Mouse (Mus musculus) heart, adult 11 months (tissue): ENCODE measurements at regions not wholly inside any gene's neighbourhood (a gene's known extent, or its start where the extent isn't known, plus 50 kb on each side); places are given as distances from the start of the nearest gene placed in this dataset.
A peak's percentile ranks its signal among the peaks of the same experiment; 100 is the strongest.
"Not testable (repeated sequence)": the region's sequence is repeated elsewhere in the genome, so short reads cannot be mapped to it uniquely, and the experiment has no call there.

Experiments
- DNase-seq: peaks from one replicate; pipeline ENCODE4 v3.0.0; 2022

DNA sequence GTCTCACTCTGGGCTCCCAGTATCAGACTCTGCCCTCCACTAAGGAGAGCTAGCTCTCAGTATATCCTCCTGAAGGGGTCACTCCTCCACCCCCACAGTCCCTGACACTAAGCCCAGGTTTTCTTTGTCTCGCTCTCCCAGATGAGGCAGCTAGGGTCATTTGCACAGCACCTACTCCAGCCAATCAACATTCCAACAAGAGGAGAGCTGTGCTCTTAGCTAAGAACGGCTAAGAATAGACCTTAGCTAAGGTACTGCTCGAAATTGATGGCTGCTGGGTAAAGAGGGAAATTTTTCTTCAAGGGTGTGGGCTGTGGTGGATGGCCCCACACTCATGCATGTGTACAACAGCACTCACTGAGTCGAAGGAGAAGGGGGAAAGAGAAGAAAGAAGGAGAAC lies 86.3 kb upstream of the Nt5e start:
- DNase-seq, result peak; percentile 89

DNA sequence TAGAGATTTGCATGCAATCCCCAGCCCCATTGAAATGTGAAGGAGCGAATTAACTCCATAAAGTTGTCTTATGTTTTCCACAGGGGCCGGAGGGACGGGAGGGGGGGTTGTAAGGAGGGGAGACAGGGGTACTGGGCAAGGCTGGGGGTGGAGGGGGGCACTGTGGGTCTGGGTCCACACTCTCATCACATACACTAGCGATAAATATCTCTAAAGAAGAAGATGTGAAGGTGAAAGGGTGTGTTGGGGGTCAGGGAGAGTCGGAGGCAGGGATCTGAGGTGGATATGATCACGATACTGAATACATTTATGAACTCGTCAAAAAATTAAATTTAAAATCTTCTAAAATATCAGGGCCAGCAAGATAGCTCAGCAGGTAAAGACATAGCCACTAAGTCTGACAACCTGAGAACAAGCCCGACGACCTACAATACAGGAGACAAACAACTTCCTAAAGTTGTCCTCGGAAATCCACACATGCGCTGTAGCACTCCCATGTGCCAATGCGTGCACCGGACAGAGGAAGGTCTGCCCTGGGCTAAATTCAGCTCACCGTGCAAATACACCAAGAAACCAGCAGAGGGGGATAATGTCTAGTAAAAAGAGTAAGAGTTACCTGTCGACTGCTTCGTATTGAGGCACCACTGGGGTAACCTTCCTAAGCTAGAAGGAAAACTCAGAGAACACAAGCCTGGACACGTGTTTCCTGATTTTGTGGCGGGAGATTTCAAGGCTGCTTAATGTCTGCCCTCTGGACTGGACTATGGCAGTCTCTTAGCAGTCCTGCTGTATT lies 85.6 kb upstream of the Nt5e start:
- peak; percentile 98 for DNase-seq

DNA sequence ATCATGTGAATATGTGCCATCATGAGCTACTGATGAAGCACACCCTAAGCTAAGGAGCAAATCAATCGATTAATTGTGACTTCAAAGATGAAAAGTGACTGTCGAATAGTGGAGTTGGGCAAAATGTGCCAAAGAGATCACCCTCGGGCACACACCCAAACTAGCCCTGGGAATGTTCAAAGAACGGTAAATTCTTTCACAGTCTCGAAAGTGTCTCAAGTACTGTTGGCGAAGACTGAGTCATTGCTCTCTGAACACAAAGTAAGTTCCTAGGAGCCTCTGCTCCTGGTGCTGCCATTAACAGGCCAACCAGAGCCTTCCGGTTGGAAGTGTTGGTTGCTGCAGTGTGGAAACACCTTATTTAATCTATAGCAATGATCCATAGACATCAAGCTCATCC lies 84.5 kb upstream of the Nt5e start:
- peak; percentile 29 for DNase-seq

DNA sequence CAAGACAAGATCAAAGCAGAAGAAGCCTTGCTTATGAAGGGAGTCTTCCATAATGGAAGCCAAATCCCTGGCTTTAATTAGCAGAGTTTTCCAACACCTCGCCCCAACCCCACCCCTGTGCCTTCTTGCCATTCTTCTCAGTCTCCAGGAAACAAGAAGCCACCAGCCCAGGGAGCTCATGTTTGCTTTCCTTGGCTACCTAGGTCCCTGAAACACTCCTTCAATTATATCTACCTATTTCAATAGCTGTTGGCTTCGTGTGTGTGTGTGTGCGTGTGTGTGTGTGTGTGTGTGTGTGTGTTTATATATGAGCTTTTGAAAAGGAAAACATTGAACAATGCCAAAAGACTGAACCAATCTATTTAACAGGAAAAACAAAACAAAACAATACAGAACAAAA lies 82.5 kb upstream of the Nt5e start:
- peak; percentile 87 for DNase-seq

DNA sequence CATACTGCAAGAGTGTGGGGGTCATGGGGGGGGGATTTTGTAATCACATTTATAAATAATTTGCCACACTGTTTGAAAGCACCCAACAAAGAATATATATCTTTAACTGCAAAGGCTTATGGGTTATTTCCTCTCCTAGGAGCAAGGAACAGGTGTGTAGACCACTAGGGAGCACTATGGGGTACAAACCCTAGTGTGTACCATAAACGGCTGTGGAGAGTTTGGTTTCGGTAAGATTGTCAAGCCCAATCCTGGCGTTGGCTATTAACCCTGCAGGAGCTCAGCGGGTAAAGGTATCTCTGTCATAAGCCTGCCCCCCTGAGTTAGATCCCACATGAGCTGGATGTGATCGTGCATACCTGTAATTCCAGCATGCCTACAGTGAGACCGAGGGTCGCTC lies 71.0 kb upstream of the Nt5e start:
- DNase-seq, result peak; percentile 18

DNA sequence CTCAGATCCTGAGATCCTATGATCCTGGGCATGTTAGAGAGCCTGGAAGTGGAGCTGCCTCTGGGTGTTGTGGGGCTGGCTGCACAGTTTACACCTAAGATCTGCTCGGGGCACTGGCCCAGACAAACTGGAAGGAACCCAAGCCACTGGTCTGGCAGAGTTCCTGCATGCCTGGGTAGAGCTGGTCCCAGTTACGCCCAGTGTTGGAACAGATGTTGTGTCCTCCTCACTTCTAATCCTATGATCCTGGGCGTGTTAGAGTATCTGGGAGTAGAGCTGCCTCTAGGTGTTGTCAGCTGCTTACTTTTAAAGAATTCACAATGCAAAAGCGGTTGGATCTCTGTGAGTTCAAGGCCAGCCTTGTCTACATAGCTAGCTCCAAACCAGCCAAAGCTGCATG lies 67.4 kb upstream of the Nt5e start:
- DNase-seq, result peak; percentile 97

DNA sequence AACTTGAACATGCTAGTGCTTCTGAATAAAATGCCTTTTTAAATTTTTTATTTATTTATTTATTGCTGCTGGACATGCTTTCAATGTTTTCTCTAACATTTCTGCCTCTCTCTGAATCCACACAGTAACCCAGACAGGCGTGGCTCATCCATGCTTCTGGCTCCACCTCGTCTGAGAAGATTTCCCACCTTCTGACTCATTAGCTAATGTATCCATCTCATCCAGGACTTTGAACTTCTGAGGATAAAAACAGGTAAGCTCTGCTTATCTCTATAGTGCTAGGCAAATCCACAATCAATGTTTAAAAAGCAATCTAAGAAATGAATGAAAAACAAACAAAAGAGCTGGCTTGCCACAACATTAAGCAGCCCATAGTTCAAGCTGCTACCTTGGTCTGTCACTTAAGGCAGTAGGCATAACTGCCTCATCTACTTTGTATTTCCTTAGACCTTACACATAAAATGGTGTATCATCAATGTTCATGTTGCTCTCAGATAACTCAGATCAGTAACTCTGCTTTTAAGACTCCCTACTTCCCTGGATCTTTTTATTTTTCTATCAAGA lies 66.8 kb upstream of the Nt5e start:
- DNase-seq, result no peak

DNA sequence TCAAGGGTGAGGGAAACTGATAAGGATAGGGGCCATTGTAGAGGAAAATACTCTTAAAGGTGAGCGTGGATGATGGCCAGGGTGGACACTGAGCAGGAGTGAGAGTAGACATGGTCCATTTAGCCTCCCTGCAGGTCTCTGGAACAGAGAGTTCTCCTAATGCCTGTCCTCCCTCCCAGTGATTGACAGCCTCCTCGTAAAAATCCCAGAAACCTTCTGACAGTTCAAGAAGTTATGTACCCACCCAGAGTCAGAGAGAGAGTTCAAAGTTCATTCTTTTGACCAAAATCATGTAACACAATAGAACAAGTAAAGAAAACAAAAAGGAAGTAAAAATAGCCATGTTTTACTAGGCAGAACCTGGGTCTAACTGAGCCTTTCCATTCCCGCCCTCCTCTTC lies 64.5 kb upstream of the Nt5e start:
- peak; percentile 41 for DNase-seq

DNA sequence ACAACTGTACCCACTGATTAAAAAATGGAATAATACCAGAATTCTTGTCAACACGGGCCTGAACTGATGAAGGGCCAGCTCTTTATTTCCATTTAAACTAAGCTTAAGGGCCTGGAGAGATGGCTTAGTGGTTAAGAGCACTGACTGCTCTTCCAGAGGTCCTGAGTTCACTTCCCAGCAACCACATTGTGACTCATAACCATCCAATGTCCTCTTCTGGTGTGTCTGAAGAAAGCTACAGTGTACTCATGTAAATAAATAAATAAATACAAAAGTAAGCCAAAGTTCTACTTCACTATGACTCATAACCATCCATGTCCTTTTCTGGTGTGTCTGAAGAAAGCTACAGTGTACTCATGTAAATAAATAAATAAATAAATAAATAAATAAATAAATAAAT lies 60.7 kb upstream of the Nt5e start:
- not testable (repeated sequence) for DNase-seq

DNA sequence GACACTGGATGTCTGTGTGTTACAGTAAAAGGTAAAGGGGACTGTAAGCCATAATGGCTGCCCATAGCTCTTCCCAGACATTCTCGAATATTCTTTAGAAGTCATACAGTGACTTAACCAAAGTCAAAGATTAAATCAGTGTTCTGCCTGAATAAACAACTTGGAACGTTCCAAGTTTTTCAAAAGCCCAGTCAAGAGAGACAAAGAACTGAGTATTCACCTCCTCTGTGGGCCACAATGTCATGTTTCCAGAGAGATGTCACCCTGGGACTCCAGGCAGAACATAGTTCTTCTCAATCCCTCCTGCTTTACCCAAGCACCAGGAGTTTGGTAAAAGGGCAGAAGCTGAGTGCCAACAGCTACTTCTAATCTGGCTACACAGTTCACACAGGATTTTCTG lies 58.2 kb upstream of the Nt5e start:
- DNase-seq, result no peak

DNA sequence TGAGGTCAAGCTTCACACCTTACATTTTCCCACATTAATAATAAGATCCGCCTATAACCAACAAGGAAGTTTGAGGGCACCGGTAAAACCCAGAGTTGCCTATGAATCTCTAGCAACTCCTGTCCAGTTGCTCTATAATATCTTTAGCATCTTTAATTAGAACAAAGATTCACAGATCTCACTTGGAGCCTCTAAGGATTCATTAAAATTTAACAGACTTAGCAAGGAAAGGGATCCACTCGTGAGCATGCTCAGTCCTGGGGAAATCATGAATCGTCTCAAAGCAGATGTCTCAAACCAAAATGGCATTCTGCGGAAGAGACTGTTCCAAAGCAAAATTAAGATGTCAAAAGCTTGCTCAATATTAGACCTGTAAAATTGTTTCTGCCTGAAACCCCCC lies 57.8 kb upstream of the Nt5e start:
- peak; percentile 19 for DNase-seq

DNA sequence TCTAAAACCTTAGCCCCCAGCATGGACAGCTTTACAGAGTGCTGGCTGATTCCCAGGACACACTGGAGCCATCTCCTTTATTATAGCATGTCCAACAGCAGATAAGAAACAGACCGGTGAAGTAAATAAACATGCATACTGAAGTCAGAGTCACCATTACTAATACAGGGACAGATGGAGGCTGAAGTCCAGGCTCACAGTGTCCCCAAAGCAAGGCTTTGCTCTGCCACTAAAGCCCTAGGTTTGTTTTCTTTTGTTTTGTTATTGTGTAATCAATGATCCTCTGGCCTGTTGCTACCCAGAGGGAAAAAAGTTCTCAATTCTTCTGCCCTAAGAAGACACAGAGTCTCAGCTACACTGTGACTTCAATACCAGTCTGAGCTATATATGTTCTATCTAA lies 56.2 kb upstream of the Nt5e start:
- DNase-seq, result peak; percentile 53

DNA sequence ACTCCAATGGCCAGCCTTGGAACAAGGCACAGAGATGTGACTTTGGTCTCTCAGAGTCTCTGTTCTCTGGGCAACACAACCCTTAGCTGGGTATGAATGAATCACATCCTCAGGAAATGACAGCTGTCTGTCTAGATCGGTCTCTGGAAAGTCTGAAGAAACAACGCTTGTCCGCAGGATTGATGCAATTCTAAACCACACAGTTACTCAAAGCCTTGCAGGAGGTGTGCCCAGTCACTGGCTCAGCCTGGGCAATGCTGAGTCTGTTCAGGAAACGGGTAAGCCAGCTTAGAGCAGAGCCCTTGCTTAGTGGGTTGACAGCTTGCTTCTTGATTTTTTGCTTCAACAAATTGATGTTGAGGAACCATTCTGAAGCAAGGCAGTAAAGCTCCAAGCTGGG lies 53.7 kb upstream of the Nt5e start:
- DNase-seq, result no peak

DNA sequence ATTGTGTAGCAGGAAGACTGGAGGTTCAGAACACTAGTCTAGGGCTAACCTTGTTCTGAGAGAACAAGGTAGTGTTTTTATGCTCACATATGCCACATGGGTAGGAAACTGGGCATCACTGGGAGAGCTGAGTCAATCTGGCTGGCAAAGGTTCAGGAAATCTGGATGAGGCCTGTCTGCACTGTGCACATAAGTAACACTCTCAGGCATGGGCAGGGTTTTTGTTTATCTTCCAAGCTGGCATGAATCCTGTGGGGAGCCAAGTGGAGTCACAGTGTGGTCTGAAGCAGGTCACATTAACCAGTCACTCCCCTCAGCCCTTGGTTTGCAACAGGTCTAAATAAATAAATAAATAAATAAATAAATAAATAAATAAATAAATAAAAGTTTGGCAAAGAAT lies 53.0 kb upstream of the Nt5e start:
- DNase-seq, result peak; percentile 96

DNA sequence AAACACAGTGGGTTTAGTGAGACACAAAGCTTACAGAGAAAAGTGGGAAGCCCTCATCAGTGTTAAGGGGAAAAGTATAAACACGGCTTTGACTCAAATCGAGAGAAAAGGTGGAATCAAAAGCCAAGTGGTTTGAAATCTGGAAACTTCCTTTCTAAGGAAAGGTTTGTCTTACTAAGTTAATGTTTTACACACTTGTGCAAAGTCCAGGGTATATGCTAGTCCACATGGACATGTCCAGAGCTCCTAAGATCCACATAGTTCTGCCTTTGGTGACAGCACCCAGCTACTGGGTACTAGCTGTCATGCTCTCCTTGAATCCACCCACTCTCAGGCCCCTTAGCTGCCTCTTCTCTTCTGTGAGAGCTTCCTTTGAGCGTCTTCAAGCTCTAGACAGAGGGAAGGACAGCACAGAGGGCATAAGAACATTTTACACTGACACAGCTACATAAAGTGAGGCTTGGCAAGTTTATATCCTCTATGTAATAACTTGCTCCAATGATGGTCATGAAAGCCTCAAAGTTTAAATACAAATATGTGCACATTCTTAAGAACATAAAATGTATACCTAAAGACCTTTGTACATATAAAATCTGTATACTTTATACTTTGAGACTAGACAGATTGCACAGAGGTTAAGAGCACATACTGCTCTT lies 52.2 kb upstream of the Nt5e start:
- DNase-seq, result no peak

DNA sequence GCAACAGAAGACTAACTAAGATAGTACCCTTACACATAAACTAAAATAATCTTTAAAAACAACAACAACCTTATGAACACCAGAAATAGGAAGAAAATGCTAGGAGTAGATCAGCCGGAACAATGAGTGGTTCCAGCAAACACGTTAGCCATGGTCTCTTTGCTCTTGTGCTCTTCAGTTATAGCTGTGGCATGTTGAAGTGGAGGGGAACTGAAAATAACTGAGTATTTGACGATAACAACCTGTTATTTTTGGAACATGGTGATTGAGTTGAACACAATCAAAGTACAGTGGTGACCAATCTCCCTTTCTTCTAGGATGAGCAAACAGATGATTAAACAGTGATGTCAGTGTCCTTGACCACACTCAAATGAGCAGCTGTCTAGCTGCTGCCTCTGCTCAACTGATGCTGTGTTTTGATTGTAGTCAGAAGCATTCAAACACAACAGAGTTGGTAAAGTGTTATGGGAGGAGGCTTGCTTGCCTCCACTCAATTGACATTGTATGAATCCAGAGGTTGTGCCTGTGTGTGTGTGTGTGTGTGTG lies 50.9 kb upstream of the Nt5e start:
- DNase-seq, result no peak

DNA sequence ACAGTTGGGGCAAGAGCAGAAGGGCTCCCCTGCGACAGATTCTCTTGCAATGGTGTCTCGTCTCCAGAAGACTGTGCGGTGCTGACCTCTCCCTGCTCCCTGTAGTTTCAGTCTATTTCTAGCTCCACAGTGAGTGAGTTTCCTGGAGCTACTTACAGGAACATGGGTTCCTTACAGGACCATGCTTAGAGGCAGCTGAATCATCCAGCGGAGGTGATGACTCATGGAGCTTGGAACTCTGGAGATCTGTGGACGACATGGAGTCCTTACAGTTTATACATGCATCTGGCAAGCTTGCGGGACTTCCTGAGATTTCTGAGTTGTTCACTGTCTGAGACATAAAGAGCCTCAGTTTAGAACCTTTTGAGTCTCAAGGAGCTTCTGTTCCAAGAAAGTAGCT lies 50.0 kb upstream of the Nt5e start:
- no peak for DNase-seq
